Mouse (Mus musculus): Measurements from ENCODE around the gene Oxct2a. TPM values are rescaled to one million over a fixed set of nuclear protein-coding genes. Genes with fewer than 3 reads are reported as not detected.
"Not testable (repeated sequence)": the region's sequence is repeated elsewhere in the genome, so short reads cannot be mapped to it uniquely, and the experiment has no call there.

Gene Oxct2a
- total RNA-seq, 1 experiment from 2014 or later, result not detected

- ATAC-seq (ENCODE audit: extremely low read depth, insufficient number of reproducible peaks, low FRiP score, poor library complexity, severe bottlenecking), result no peak
Observed at GRCm38 (mm10) chr4:123284731-123285624, 38.5 kb downstream of the Oxct2a start.

- ATAC-seq (ENCODE audit: extremely low read depth, insufficient number of reproducible peaks, low FRiP score, poor library complexity, severe bottlenecking), result not testable (repeated sequence)
Observed at GRCm38 (mm10) chr4:123283675-123284064, 39.8 kb downstream of the Oxct2a start.

GRCm38 (mm10) chr4:123282915-123283674 is 40.3 kb downstream of the Oxct2a start:
- 0 out of 2 replicates have a peak, but pooled peaks have one; percentile 28 for ATAC-seq (ENCODE audit: extremely low read depth, insufficient number of reproducible peaks, low FRiP score, poor library complexity, severe bottlenecking)

GRCm38 (mm10) chr4:123282500-123282899 is 40.9 kb downstream of the Oxct2a start:
- ATAC-seq (ENCODE audit: extremely low read depth, insufficient number of reproducible peaks, low FRiP score, poor library complexity, severe bottlenecking), result peak; percentile 91

- no peak for ATAC-seq (ENCODE audit: extremely low read depth, insufficient number of reproducible peaks, low FRiP score, poor library complexity, severe bottlenecking)
Observed at GRCm38 (mm10) chr4:123280117-123280516, 43.3 kb downstream of the Oxct2a start.

Other genes with a start within 250 kb of the Oxct2a start
- gene Bmp8b, start 218.5 kb downstream of the Oxct2a start, total RNA-seq (2017), result not detected in 2 replicates
- not detected in 2 replicates for gene Oxct2b, start 207.4 kb downstream of the Oxct2a start, total RNA-seq (2017)
- 18.6 and 22.6 TPM in 2 replicates for gene Ppie, start 183.7 kb downstream of the Oxct2a start, total RNA-seq (2017)
- gene Hpcal4, start 140.4 kb downstream of the Oxct2a start, total RNA-seq (2017), result not detected in 2 replicates
- gene Nt5c1a, start 122.1 kb downstream of the Oxct2a start, total RNA-seq (2017), result not detected in 2 replicates
- not detected in 2 replicates for gene Heyl, start 90.1 kb downstream of the Oxct2a start, total RNA-seq (2017)
- gene Pabpc4, start 61.3 kb downstream of the Oxct2a start, total RNA-seq (2017), result 34.4 and 40.0 TPM in 2 replicates
- not detected in 2 replicates for gene Bmp8a, start 19.6 kb upstream of the Oxct2a start, total RNA-seq (2017)

Data from neutrophil, adult 5-6 weeks (primary cell).